Mouse (Mus musculus) thymus, postnatal 0 days (tissue): ENCODE results near the gene Ttc21a. TPM values are rescaled to one million over a fixed set of nuclear protein-coding genes. Genes with fewer than 3 reads are reported as not detected.

Experiments
- DNase-seq: peaks from one replicate; pipeline ENCODE4 v3.0.0-alpha.2; 2015; ENCODE audit warnings: low spot score
- polyA plus RNA-seq: library from polyadenylated mRNA; unstranded; fragments of >200 nt; fragmentation: Nextera tagmentation; extraction: Ambion mirVana; gene quantifications from 2 replicates; pipeline ENCODE4 v1.2.1, GENCODE M21; 2015

The Ttc21a gene
- polyA plus RNA-seq, 1 experiment from 2014 or later: 0.05 TPM

DNA sequence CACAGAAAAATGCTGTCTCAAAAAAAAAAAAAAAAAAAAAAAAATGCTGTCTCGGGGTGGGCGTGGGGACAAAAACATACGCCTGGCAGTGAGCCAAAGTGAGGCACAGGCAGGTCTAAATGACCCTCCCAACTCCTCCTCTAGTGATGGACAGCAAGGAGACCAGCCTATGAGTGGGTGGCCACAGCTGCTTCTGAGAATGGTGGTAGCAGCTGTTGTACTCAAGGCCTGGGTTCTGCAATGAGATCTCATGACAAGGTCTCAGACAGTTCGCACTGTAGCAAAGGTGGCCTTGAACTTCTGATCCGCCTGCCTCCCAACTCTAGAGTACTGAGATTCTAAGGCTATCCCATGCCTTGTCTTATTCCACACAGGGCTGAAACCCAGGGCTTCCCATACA is 4.0 kb downstream of the Ttc21a start:
- DNase-seq: no peak

DNA sequence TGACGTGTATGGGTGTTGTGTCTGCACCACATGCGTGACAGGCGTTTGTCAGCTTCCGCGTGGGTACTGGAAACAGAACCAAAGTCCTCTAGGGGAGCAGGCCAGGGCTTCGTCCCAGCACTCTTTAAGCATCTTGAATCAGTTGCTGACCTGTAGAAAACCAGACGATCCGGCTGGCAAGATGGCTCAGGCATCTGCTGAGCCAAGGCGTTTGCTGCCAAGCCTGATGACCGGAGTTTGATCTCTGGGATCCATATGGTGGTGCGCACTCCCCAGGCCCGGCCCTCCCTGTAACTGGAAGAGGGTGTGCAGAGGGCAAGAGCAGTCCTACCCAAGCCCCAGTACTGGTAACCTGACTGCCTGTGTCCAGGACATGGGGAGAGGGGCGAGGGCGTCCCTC is 4.5 kb downstream of the Ttc21a start:
- no peak for DNase-seq

DNA sequence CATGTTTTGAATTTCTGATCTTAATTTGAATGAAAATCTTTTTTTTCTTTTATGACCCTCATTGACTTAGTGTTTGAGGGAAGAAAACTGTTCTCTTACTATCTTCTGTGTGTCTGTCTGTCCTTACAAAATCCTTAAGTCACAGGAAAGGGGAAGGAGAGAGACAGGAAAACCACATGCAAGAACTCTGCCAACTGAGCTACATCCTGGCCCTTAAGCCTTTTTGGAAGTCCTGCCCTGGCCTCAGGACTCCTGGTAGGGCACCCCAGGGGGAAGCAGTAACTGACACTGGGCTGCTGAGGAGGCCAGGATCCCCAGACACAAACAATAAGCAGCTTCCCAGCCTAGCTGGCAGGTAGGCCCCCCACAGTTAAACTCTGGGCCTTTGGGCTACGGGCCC is 5.9 kb downstream of the Ttc21a start:
- DNase-seq: no peak

- peak; percentile 65 for DNase-seq
Observed at GRCm38 (mm10) chr9:119945173-119945900, 7.9 kb downstream of the Ttc21a start.

DNA sequence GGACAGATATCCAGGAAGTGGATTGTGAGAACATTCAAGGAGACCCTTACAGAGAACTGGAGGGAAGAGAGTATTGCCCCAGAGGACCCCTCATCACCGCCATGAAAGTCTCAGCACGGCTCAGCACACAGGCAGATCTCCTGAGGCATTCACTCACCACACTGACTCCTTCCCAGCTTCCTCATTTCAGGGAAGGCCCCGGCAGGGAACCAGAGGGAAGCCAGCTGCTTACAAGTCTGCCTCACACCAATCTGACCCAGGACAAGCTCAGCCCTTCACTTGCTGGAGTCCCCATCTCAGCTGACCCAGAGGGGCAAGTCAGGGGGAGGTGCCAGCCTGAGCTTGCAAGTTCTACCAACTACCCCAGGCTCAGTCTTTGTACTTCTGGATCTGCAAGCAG is 11.4 kb downstream of the Ttc21a start:
- no peak for DNase-seq

- DNase-seq: no peak
Observed at GRCm38 (mm10) chr9:119950434-119950833, 13.0 kb downstream of the Ttc21a start.

- DNase-seq: no peak
Observed at GRCm38 (mm10) chr9:119951388-119951787, 14.0 kb downstream of the Ttc21a start.

GRCm38 (mm10) chr9:119958835-119959234 is 21.4 kb downstream of the Ttc21a start:
- DNase-seq: no peak

DNA sequence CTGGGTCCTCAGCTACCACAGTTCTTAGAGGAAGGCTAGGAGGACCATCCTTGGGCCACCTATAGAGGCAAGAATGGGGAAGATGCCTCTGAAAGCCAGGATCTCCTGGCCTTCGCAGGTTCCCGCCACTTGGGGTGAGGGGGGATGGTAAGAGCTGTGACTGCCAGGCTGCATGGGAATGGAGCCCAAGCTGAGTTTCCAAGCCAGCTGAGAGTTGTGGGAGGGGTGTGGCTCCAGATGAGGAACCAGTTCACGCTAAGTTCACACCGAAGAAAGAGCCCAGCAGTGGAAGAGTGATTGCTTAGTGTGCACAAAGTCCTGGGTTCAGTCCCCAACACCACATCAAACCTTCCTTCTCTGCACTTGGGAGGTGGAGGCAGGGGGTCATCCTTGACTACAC is 24.8 kb downstream of the Ttc21a start:
- DNase-seq: no peak

DNA sequence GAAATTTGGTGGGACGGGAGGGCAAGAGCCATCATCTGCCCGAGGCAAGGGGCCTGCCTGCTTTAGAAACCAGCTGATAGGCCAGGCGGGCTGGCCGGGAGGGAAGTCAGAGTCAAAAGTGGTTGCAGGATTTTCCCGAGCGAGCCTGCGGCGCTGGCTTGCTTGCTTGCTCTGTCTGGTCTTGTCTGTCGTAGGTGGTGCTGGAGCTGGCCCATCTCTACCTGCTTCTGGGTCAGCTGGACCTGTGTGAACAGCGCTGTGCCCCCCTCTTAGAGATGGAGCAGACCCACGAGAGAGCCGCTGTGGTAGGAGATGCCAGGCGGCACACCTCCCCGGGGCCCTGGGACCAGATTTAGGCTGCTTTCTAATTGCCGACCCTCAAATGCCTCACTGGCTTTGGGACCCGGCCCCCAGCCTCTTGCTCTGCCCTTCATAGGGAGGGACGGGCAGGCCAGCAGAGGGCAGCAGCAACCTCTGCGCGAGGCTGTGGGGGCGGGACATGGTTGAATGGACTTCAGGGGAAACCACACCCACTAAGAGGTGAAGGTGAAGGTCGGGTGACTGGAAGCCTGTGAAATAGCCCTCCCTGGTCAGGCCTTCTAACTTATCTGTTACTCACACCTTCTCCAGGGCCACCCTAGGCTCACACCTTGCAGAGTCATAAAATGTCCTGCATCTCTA is 25.7 kb downstream of the Ttc21a start:
- DNase-seq: peak; percentile 76

- DNase-seq: no peak
Observed at GRCm38 (mm10) chr9:119964206-119964605, 26.8 kb downstream of the Ttc21a start.

- no peak for DNase-seq
Observed at GRCm38 (mm10) chr9:119965186-119965585, 27.8 kb downstream of the Ttc21a start.

GRCm38 (mm10) chr9:119966221-119966910 is 29.0 kb downstream of the Ttc21a start:
- DNase-seq: no peak

DNA sequence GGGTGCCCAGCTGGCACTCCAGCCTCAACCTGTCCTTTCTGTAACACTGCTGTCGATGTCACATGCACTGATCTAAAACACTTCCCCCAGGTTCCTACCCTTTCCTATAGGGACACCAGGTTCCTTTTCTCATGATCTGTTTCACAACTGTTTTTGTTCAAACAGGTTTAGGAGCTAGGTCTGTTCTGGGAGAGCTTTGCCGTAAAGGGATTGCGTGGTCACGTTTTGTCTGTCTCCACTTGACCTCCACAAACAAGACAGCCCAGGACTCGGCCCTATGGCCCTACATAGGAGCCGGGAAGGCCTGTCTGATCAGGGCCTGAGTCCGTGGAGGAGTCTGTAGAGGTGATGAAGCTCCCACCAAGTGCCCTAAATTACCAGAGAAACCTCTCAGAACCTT is 32.4 kb downstream of the Ttc21a start:
- DNase-seq: no peak

GRCm38 (mm10) chr9:119970221-119970620 is 32.8 kb downstream of the Ttc21a start:
- DNase-seq: peak; percentile 33

GRCm38 (mm10) chr9:119970763-119971656 is 33.6 kb downstream of the Ttc21a start:
- DNase-seq: no peak

- no peak for DNase-seq
Observed at GRCm38 (mm10) chr9:119972166-119972565, 34.8 kb downstream of the Ttc21a start.

- no peak for DNase-seq
Observed at GRCm38 (mm10) chr9:119972582-119972981, 35.2 kb downstream of the Ttc21a start.

DNA sequence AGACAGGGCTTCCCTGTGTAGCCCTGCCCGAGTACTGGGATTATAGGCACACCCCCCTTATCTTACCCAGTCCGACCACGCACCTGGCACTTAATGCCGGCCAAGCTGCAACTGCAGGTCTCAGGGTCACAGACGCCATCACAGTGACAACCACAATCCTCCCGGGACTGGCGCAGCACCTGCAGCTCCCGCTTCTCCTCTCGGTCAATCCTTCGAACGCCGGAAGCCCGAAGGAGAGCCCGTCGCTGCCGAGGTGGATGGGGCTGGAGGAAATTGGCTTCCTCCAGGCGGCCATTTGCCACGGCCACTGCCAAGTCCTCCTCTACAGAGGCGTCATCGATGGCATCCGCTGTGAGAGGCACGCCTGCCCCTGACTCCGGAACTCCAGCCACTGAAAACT is 35.9 kb downstream of the Ttc21a start:
- no peak for DNase-seq

DNA sequence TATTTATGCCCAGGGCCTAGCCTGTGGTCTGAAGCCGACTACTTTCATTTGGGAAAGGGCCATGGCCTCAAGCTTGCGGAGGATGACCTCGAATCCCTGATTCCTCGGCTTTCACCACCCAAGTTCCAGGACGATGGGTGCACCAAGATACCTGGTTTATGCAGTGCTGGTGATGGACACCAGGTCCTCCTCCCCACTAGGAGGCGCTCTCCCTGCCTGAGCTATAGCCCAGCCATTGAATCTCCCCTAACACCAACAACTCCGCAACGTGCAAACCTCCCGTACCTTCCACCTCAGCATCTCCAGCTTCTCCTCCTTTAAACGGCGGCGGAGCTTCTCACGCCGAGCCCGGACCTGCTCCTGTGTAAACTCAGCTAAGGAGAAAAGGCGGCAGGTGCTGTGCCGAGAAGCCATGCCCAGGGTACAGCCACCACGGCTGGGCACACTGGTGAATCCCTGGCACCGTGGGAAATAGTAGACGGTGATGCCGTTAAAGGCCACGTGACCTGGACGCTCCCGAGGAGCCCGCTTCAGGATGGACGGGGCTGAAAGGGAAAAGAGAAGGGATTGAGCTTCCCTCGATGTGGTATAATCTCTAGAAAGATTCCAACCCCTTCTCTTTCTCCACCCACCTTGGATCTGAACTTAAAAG is 36.6 kb downstream of the Ttc21a start:
- peak; percentile 44 for DNase-seq

DNA sequence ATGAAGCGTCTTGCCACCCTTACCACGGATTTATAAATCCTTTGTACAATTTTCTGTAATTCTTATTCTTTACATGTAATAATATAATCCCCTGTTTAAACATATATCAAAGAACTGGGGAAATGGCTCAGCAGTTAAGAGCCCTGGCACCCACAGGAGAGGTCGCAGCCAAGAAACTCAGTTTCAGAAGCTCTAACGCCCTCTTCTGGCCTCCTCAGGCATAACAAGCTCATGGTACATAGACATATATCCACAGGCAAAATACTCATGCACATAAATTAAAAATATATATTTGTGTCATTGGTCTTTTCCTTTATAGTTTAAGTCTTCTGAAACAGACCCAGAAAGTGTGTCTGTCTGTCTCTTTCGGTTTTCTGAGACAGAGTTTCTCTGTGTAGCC is 37.2 kb downstream of the Ttc21a start:
- DNase-seq: no peak
